Mouse (Mus musculus) macrophage (primary cell): Measurements from ENCODE around the gene Pxmp4. TPM values are rescaled to one million over a fixed set of nuclear protein-coding genes. Genes with fewer than 3 reads are reported as not detected.

Source experiments
- H3K27ac ChIP-seq: fragments of 350-480 bp; formaldehyde crosslinking; 2 replicates; pipeline ENCODE4 v1.9.0; 2021
- H3K36me3 ChIP-seq: fragments of 350-480 bp; formaldehyde crosslinking; 2 replicates; pipeline ENCODE4 v1.9.0; 2021; ENCODE audit errors: inconsistent target
- H3K4me3 ChIP-seq: fragments of 350-480 bp; formaldehyde crosslinking; 2 replicates; pipeline ENCODE4 v1.9.0; 2021; ENCODE audit errors: inconsistent target
- H3K79me2 ChIP-seq: fragments of 350-480 bp; formaldehyde crosslinking; 2 replicates; pipeline ENCODE4 v1.9.0; 2021; ENCODE audit errors: inconsistent target
- WGBS: methylation state at CpG from one replicate; pipeline ENCODE4 v1.1.7; 2026; ENCODE audit warnings: inconsistent platforms; ENCODE audit not compliant: missing documents; 5-methylcytosine and 5-hydroxymethylcytosine counted together
- polyA plus RNA-seq: library from polyadenylated mRNA; stranded (reverse); fragments of 250-400 nt; gene quantifications from 3 replicates; pipeline ENCODE4 v1.2.4, GENCODE M21; 2018; ENCODE audit warnings: inconsistent platforms

Pxmp4 gene
- polyA plus RNA-seq, 1 experiment from 2014 or later, result 12.3 TPM

- no peaks in the 10 kb centered on the region for H3K36me3 ChIP-seq
- WGBS, result 96% methylated on average over 5 of the region's 5 CpGs
- H3K4me3 ChIP-seq, result no peak overlapping the region
- no peak overlapping the region for H3K27ac ChIP-seq
- no peaks in the 10 kb centered on the region for H3K79me2 ChIP-seq
Observed at GRCm38 (mm10) chr2:154595775-154596174, 7.7 kb downstream of the Pxmp4 start.

DNA sequence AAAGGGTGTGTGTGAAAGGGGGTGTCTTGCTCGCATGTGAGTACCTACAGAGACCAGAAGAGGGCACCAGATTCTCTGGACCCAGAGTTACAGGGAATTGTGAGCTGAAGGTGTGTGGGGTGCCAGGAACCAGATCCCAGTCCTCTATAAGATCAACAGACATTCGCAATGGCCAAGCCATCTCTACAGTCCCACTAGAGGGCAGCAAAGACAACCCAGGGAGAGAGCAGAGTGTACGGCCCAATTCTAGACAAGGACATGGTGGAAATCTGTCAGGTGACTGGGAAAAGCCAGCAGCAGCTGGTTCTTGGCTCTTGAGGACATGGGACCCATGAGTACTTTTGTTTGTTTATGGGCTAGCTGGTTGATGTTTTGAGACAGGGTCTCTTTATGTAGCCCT is 10.5 kb downstream of the Pxmp4 start:
- Histone ChIP-seq H3K79me2 (no peaks in the 10 kb centered on the region), H3K4me3 (no peak overlapping the region), H3K27ac (no peak overlapping the region), H3K36me3 (no peaks in the 10 kb centered on the region)
- 82% methylated on average over 3 of the region's 3 CpGs for WGBS

GRCm38 (mm10) chr2:154591239-154591638 is 12.3 kb downstream of the Pxmp4 start:
- Histone ChIP-seq H3K27ac (no peak overlapping the region), H3K36me3 (0 out of 2 replicates have a peak, but pooled peaks cover 5% of the 10 kb centered on the region), H3K4me3 (no peak overlapping the region), H3K79me2 (no peaks in the 10 kb centered on the region)
- 94% methylated on average over 3 of the region's 3 CpGs for whole genome bisulfite sequencing

- Histone ChIP-seq H3K79me2 (no peaks in the 10 kb centered on the region), H3K27ac (no peak overlapping the region), H3K36me3 (0 out of 2 replicates have a peak, but pooled peaks cover 5% of the 10 kb centered on the region), H3K4me3 (no peak overlapping the region)
- WGBS, result 97% methylated on average over 4 of the region's 4 CpGs
Observed at GRCm38 (mm10) chr2:154589051-154589450, 14.5 kb downstream of the Pxmp4 start.

DNA sequence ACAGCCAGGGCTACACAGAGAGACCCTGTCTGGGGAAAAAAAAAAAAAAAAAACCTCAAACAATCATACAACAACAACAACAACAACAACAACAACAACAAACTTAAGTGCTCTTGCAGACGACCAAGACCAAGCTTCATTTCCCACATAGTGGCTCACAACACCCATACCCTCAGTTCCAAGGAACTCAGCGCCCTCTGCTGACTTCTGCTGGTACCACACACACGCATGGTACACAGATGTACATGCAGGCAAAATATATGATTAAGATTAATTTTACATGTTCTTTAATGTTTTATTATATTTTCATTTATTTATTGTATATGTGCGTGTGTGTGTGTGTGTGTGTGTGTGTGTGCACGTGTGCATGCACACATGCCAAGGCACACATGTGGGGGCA is 17.1 kb downstream of the Pxmp4 start:
- Histone ChIP-seq H3K36me3 (0 out of 2 replicates have a peak, but pooled peaks cover 5% of the 10 kb centered on the region), H3K4me3 (no peak overlapping the region)

DNA sequence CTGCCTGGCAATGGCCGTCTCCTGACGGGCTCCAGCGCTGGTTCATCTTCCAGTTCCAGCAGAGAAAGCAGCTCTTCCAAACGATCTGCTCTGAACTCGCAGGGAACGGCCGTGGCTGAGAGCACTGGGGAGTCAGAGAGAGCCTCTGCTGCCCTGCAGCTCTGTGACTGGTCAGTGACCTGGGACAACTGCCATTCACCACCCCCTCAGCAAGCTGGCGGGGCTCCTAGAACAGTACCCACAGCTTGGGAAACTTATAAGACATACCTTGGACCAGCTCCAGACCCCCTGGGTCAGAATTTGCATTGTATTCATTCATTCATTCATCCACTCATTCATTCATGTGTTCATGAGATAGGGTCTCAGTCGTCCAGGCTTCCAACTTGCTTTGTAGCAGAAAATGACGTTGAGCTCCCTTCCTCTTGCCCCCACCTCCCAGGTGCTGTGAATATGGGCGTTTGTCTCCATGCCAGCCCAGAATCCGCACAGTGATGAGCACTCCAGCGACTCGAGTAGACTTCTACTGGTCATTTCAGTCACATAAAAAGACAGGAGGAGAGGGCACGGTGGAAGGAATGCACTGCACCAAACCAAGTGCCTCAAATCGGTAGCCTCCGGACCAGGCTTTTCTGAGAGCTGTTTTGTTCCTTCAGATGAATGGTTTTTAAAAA is 18.4 kb downstream of the Pxmp4 start:
- 0 out of 2 replicates have a peak, but pooled peaks cover 5% of the 10 kb centered on the region for H3K36me3 ChIP-seq

More for the DNA sequence above, 17.1 kb downstream of the Pxmp4 start:
- WGBS, result 92% methylated on average over 4 of the region's 5 CpGs
- Histone ChIP-seq H3K79me2 (no peaks in the 10 kb centered on the region), H3K27ac (no peak overlapping the region)

DNA sequence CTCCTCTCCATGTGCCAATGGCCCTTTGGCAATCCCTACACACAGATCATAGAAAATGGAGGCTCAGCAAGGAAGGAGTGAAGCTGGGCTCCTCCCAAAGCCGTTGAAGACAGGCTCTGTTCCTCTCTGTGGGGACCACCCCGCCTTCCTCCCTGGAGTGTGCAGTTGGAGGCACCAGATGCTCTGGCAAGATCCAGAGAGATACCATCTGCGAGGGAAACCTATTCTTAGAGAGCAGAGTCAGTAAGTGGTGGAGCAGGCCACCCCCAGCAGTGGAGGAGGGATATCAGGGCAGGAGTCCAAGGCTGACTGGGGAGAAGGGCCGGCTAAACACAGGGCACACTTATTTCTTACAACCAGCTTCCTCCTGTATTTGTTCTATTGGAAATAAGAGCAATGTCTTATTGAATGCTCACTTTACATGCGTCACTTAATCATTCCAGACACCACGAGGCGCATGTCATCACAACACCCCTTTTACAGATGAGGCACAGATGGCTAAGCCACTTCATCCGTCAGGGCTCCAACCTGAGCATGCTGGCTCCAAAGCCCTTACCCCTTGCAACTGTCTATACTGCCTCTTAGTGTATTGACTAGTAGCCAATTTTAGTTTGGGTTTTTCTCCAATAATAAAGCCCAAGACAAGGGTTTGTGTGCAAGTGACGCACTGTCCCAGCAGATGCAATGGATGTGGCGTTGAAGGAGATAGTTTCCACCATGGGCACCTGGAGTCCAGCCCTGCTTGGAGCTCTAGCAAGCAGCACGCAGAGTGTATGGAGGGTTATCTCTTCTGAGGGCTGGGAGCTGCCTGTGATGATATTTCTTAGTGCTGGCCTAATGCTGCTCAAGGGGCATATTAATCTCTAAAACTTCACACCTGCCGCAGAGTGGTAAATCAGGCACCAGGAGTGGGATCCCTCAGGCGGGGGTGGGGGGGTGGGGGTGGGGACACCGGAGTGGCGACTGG is 19.3 kb downstream of the Pxmp4 start:
- Histone ChIP-seq H3K79me2 (no peaks in the 10 kb centered on the region), H3K36me3 (0 out of 2 replicates have a peak, but pooled peaks cover 5% of the 10 kb centered on the region), H3K27ac (no peak overlapping the region), H3K4me3 (no peak overlapping the region)
- 76% methylated on average over 15 of the region's 15 CpGs for WGBS

More for the DNA sequence above, 18.4 kb downstream of the Pxmp4 start:
- no peak overlapping the region for H3K4me3 ChIP-seq
- no peak overlapping the region for H3K27ac ChIP-seq
- H3K79me2 ChIP-seq, result no peaks in the 10 kb centered on the region
- 85% methylated on average over 17 of the region's 17 CpGs for WGBS

DNA sequence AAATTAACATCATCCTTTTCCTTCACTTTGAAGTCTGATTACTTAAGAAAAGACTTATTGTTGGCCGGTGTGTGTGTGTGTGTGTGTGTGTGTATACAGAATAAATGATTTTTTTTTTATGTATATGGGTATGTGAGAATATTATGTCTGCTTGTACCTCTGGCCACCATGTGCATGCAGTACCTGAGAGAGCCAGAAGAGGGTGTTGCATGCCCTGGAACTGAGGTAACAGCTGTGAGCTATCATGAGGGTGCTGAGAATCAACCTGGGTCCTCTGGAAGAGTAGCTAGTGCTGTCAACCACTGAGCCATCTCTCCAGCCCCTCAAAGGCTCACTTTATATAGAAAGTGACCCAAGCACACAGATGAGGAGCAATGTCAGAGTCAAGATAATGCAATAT is 22.1 kb downstream of the Pxmp4 start:
- H3K27ac ChIP-seq, result no peak overlapping the region
- 100% methylated on average over 1 of the region's 1 CpGs for WGBS
- H3K79me2 ChIP-seq, result no peaks in the 10 kb centered on the region
- no peak overlapping the region for H3K4me3 ChIP-seq
- no peaks in the 10 kb centered on the region for H3K36me3 ChIP-seq

GRCm38 (mm10) chr2:154580586-154580985 is 22.9 kb downstream of the Pxmp4 start:
- H3K79me2 ChIP-seq, result no peaks in the 10 kb centered on the region
- H3K36me3 ChIP-seq, result no peaks in the 10 kb centered on the region
- no peak overlapping the region for H3K4me3 ChIP-seq
- WGBS, result 97% methylated on average over 8 of the region's 8 CpGs
- H3K27ac ChIP-seq, result no peak overlapping the region

GRCm38 (mm10) chr2:154577744-154578067 is 25.8 kb downstream of the Pxmp4 start:
- Histone ChIP-seq H3K27ac (no peak overlapping the region), H3K4me3 (no peak overlapping the region), H3K36me3 (no peaks in the 10 kb centered on the region), H3K79me2 (no peaks in the 10 kb centered on the region)
- WGBS, result 96% methylated on average over 6 of the region's 6 CpGs

DNA sequence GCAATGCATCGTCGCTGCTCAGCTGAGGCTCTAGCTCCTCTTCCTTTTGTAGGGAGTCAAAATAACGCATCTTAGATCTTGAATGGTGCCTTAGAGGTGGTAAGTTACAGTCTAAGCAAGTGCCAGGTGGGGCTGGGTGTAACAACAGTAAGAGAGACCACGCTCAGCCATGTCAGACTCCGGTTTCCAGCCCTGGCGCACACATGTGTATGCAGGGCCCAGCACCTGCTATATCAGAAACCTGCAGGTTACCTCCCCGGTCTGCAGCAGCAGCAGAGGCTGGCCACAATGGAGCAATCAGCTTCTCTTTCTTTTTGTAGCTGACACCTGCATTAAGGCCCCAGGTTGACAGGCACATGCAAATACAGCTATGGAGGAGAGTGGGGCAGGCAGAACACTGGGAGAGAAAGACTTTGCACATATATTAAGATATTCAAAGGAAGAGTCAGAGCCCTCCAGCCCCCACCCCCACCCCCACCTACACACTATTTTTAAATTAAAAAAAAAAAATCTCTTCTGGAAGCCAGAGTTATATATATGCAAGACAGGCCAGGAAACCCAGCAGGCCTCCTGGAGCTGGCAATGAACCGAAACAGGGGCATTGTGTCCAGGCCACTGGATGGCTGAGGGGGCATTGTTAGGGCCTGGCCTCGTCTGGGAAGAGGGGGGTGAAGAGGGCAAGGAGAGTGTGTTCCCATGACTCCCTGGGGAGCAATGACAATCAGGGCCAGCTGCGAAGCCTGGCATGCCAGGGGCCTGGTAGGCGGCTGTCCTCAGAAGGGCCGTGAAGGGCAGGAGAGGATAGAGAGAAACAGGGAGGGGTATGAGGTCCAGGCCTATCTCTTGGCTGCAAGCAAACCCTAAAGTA is 26.4 kb downstream of the Pxmp4 start:
- no peak overlapping the region for H3K27ac ChIP-seq
- no peak overlapping the region for H3K4me3 ChIP-seq
- H3K79me2 ChIP-seq, result no peaks in the 10 kb centered on the region
- H3K36me3 ChIP-seq, result no peaks in the 10 kb centered on the region
- WGBS, result 90% methylated on average over 12 of the region's 12 CpGs

GRCm38 (mm10) chr2:154574271-154574670 is 29.2 kb downstream of the Pxmp4 start:
- Histone ChIP-seq H3K27ac (no peak overlapping the region), H3K79me2 (no peaks in the 10 kb centered on the region), H3K36me3 (no peaks in the 10 kb centered on the region), H3K4me3 (no peak overlapping the region)
- 17% methylated on average over 7 of the region's 7 CpGs for WGBS

DNA sequence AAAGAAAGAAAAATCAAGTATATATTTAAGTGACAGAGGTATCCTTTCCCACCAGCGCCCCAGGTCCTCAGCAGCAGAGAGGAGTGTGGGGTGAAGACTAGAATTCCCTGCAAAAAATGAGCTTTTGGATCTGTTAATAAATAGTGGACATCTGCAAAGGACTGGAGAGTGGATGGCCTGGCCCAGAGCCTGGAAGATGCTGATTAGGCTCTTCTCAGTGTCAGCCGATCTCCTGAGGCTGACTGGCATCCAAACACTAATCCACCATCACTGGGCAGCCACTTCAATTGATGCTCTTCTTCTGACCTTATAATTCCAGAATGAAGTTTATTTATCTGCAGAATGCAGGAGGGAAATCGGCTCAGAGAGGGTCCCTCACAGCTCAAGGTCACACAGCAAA is 30.5 kb downstream of the Pxmp4 start:
- no peak overlapping the region for H3K4me3 ChIP-seq
- H3K79me2 ChIP-seq, result peaks cover 9% of the 10 kb centered on the region
- no peak overlapping the region for H3K27ac ChIP-seq
- no peaks in the 10 kb centered on the region for H3K36me3 ChIP-seq
- WGBS, result 94% methylated on average over 3 of the region's 3 CpGs

- Histone ChIP-seq H3K4me3 (no peak overlapping the region), H3K27ac (no peak overlapping the region), H3K79me2 (peaks cover 19% of the 10 kb centered on the region), H3K36me3 (no peaks in the 10 kb centered on the region)
- WGBS, result 91% methylated on average over 8 of the region's 8 CpGs
Observed at GRCm38 (mm10) chr2:154571976-154572375, 31.5 kb downstream of the Pxmp4 start.
